Comparison of ENCODE assay signal across 10 mouse cellular contexts in genomic region chr2:58156495-58157392, GRCm38 (mm10). TPM values are rescaled to one million over a fixed set of nuclear protein-coding genes. Genes with fewer than 3 reads are reported as not detected.
DNase-seq lines count a peak whose midpoint lies in the region; ATAC-seq and TF ChIP-seq lines count a peak whose summit lies in the region.
"Had no signal": no experiment of that assay in that cellular context is flagged by ENCODE, and none has a peak within 500 bp of the region (broad histone marks: within the 10 kb centered on the region; RNA-seq: fewer than 3 reads in every experiment).

No protein-coding gene starts in this region.

- peak; percentile 27; the same call in 1 of the 2 replicates for ATAC-seq in heart, embryonic 15.5 days (replicated peaks; ENCODE audit: insufficient number of reproducible peaks, insufficient read depth, low FRiP score, low read depth)
- ATAC-seq in heart, embryonic 12.5 days (ENCODE audit: insufficient number of reproducible peaks, low FRiP score), result no peak
- ATAC-seq in embryonic facial prominence, embryonic 15.5 days (ENCODE audit: insufficient number of reproducible peaks, low FRiP score, low TSS enrichment, low read depth), result peak; percentile 57; the same call in 1 of the 2 replicates
- ATAC-seq in hindbrain, embryonic 12.5 days (ENCODE audit: low FRiP score), result no peak

- DNase-seq in lung, postnatal 25 days (ENCODE audit: low spot score), result peak; percentile 78
- peak; percentile 81 for DNase-seq in thymus, adult 2 months
- DNase-seq in urinary bladder, postnatal 10 days (ENCODE audit: low spot score), result no peak
- DNase-seq in cerebellum, postnatal 10 days, result no peak
- DNase-seq: adrenal gland, postnatal 25 days had no signal

- TF ChIP-seq CTCF in thymus, adult 2 months (IDR thresholded peaks at IDR 0.05; ENCODE audit: borderline replicate concordance, control insufficient read depth, extremely low read depth, insufficient read depth, low read length, poor library complexity), result no peak

- H3K4me2 ChIP-seq in heart, embryonic 15.5 days, result no peak overlapping the region
- no peak overlapping the region for H3K4me2 ChIP-seq in heart, embryonic 12.5 days
- no peak overlapping the region for H3K4me2 ChIP-seq in embryonic facial prominence, embryonic 15.5 days (replicated peaks)
- H3K4me2 ChIP-seq in hindbrain, embryonic 12.5 days (replicated peaks), result no peak overlapping the region
- H3K4me2 ChIP-seq: forebrain, embryonic 12.5 days had no signal

- no peak overlapping the region for H3K9ac ChIP-seq in heart, embryonic 15.5 days
- no peak overlapping the region for H3K9ac ChIP-seq in heart, embryonic 12.5 days
- H3K9ac ChIP-seq in embryonic facial prominence, embryonic 15.5 days, result no peak overlapping the region
- H3K9ac ChIP-seq in hindbrain, embryonic 12.5 days, result no peak overlapping the region
- H3K9ac ChIP-seq: forebrain, embryonic 12.5 days had no signal

- H3K36me3 ChIP-seq in heart, embryonic 15.5 days, result no peaks in the 10 kb centered on the region
- no peaks in the 10 kb centered on the region for H3K36me3 ChIP-seq in heart, embryonic 12.5 days
- H3K36me3 ChIP-seq in embryonic facial prominence, embryonic 15.5 days, result no peaks in the 10 kb centered on the region
- peaks cover 9% of the 10 kb centered on the region; the same call in 1 of the 2 replicates for H3K36me3 ChIP-seq in thymus, adult 2 months (ENCODE audit: control insufficient read depth, insufficient read depth, low read length)
- H3K36me3 ChIP-seq in hindbrain, embryonic 12.5 days, result no peaks in the 10 kb centered on the region
- H3K36me3 ChIP-seq: forebrain, embryonic 12.5 days had no signal

- H3K4me3 ChIP-seq in heart, embryonic 15.5 days, result no peak overlapping the region
- no peak overlapping the region for H3K4me3 ChIP-seq in heart, embryonic 12.5 days
- no peak overlapping the region for H3K4me3 ChIP-seq in embryonic facial prominence, embryonic 15.5 days (replicated peaks)
- H3K4me3 ChIP-seq in thymus, adult 2 months (ENCODE audit: control insufficient read depth, insufficient read depth, low read length), result no peak overlapping the region; the same call in 1 of the 2 replicates
- H3K4me3 ChIP-seq in hindbrain, embryonic 12.5 days, result no peak overlapping the region
- H3K4me3 ChIP-seq: forebrain, embryonic 12.5 days had no signal

- peaks cover 9% of the 10 kb centered on the region; the same call in 1 of the 2 replicates for H3K4me1 ChIP-seq in heart, embryonic 15.5 days (replicated peaks)
- H3K4me1 ChIP-seq in heart, embryonic 12.5 days (replicated peaks), result 0 out of 2 replicates have a peak, but pooled peaks cover 6% of the 10 kb centered on the region
- no peaks in the 10 kb centered on the region for H3K4me1 ChIP-seq in embryonic facial prominence, embryonic 15.5 days
- peaks cover 13% of the 10 kb centered on the region for H3K4me1 ChIP-seq in thymus, adult 2 months (replicated peaks; ENCODE audit: control insufficient read depth, insufficient read depth, low read length)
- H3K4me1 ChIP-seq in hindbrain, embryonic 12.5 days, result no peaks in the 10 kb centered on the region
- H3K4me1 ChIP-seq: forebrain, embryonic 12.5 days had no signal

- H3K27me3 ChIP-seq in heart, embryonic 15.5 days, result no peaks in the 10 kb centered on the region
- H3K27me3 ChIP-seq in heart, embryonic 12.5 days (replicated peaks), result no peaks in the 10 kb centered on the region
- no peaks in the 10 kb centered on the region for H3K27me3 ChIP-seq in embryonic facial prominence, embryonic 15.5 days
- H3K27me3 ChIP-seq in thymus, adult 2 months (ENCODE audit: control insufficient read depth, insufficient read depth, low read length), result no peaks in the 10 kb centered on the region
- H3K27me3 ChIP-seq in hindbrain, embryonic 12.5 days, result no peaks in the 10 kb centered on the region
- H3K27me3 ChIP-seq: forebrain, embryonic 12.5 days had no signal

- no peaks in the 10 kb centered on the region for H3K9me3 ChIP-seq in heart, embryonic 15.5 days (replicated peaks)
- H3K9me3 ChIP-seq in heart, embryonic 12.5 days (replicated peaks), result no peaks in the 10 kb centered on the region
- no peaks in the 10 kb centered on the region for H3K9me3 ChIP-seq in embryonic facial prominence, embryonic 15.5 days (replicated peaks)
- H3K9me3 ChIP-seq in hindbrain, embryonic 12.5 days (replicated peaks), result no peaks in the 10 kb centered on the region
- H3K9me3 ChIP-seq: forebrain, embryonic 12.5 days had no signal

- peak overlapping the region; percentile 32; the same call in 1 of the 2 replicates for H3K27ac ChIP-seq in heart, embryonic 15.5 days
- H3K27ac ChIP-seq in heart, embryonic 12.5 days (ENCODE audit: poor library complexity, severe bottlenecking), result no peak overlapping the region
- H3K27ac ChIP-seq in embryonic facial prominence, embryonic 15.5 days (replicated peaks), result no peak overlapping the region
- peak overlapping the region; percentile 98 for H3K27ac ChIP-seq in thymus, adult 2 months (ENCODE audit: control insufficient read depth, insufficient read depth, low read length)
- H3K27ac ChIP-seq in hindbrain, embryonic 12.5 days, result no peak overlapping the region
- H3K27ac ChIP-seq: forebrain, embryonic 12.5 days had no signal

- no peak for TF ChIP-seq POLR2A in thymus, adult 2 months (IDR thresholded peaks at IDR 0.05; ENCODE audit: control insufficient read depth, extremely low read depth, insufficient read depth, low read length, poor library complexity)

- WGBS in heart, embryonic 15.5 days, result 67% methylated on average over 5 of the region's 5 CpGs
- 71% methylated on average over 5 of the region's 5 CpGs for WGBS in heart, embryonic 12.5 days
- 64% methylated on average over 5 of the region's 5 CpGs for WGBS in embryonic facial prominence, embryonic 15.5 days
- 7% methylated on average over 5 of the region's 5 CpGs for WGBS in thymus, adult 2 months
- WGBS in hindbrain, embryonic 12.5 days, result 88% methylated on average over 5 of the region's 5 CpGs

RNA-seq across cellular contexts. Expression of gene Cytip, which starts 38.6 kb away (rescaled TPM):
- 1.5 and 3.4 TPM in 2 replicates for polyA plus RNA-seq in heart, embryonic 15.5 days (2015; fragmentation: Nextera tagmentation; extraction: Ambion mirVana)
- polyA plus RNA-seq in heart, embryonic 12.5 days (2016; fragmentation: Nextera tagmentation; extraction: Ambion mirVana), result 0.14 and 0.27 TPM in 2 replicates
- polyA plus RNA-seq in embryonic facial prominence, embryonic 15.5 days (2015; fragmentation: Nextera tagmentation; extraction: Ambion mirVana), result 1.6 and 2.3 TPM in 2 replicates
- 284 and 293 TPM in 2 replicates for polyA plus RNA-seq in thymus, adult 2 months (2012; rRNA removed)
- polyA plus RNA-seq in hindbrain, embryonic 12.5 days (2016; fragmentation: Nextera tagmentation; extraction: Ambion mirVana), result 0.23 and 0.86 TPM in 2 replicates

Comparison
In these comparisons a context has a peak if more than half of its experiments do, and no peak if none do; other contexts are left out.
1. ATAC-seq: peak in heart, embryonic 15.5 days (single experiment) and embryonic facial prominence, embryonic 15.5 days (single experiment); none in heart, embryonic 12.5 days (single experiment) and hindbrain, embryonic 12.5 days (single experiment).
2. H3K27ac ChIP-seq: peak in heart, embryonic 15.5 days (single experiment) and thymus, adult 2 months (single experiment); none in heart, embryonic 12.5 days (single experiment), embryonic facial prominence, embryonic 15.5 days (single experiment) and hindbrain, embryonic 12.5 days (single experiment).
3. DNase-seq: peak in lung, postnatal 25 days (single experiment) and thymus, adult 2 months (single experiment); none in urinary bladder, postnatal 10 days (single experiment) and cerebellum, postnatal 10 days (0 of 2).
4. RNA of gene Cytip, which starts 38.6 kb away (polyA plus RNA-seq): 284 to 293 TPM in thymus, adult 2 months; 1.6 to 2.3 TPM in embryonic facial prominence, embryonic 15.5 days, 1.5 to 3.4 TPM in heart, embryonic 15.5 days, 0.14 to 0.27 TPM in heart, embryonic 12.5 days and 0.23 to 0.86 TPM in hindbrain, embryonic 12.5 days; every median in the first group is over 10 times any median in the second.